Mouse (Mus musculus) urinary bladder, postnatal 25 days (tissue): Measurements from ENCODE around the gene Trim8.

Experiments used
- DNase-seq: peaks from one replicate; pipeline ENCODE4 v3.0.0; 2022; ENCODE audit warnings: low spot score

The Trim8 gene

GRCm38 (mm10) chr19:46505646-46506371 lies 4.3 kb downstream of the Trim8 start:
- no peak for DNase-seq

GRCm38 (mm10) chr19:46506372-46506717 lies 4.8 kb downstream of the Trim8 start:
- no peak for DNase-seq

GRCm38 (mm10) chr19:46507181-46507581 lies 5.7 kb downstream of the Trim8 start:
- DNase-seq = no peak

GRCm38 (mm10) chr19:46507806-46508205 lies 6.3 kb downstream of the Trim8 start:
- DNase-seq = no peak

- no peak for DNase-seq
Observed at GRCm38 (mm10) chr19:46508738-46509137, 7.2 kb downstream of the Trim8 start.

GRCm38 (mm10) chr19:46509202-46509601 lies 7.7 kb downstream of the Trim8 start:
- no peak for DNase-seq

- no peak for DNase-seq
Observed at GRCm38 (mm10) chr19:46509736-46510135, 8.2 kb downstream of the Trim8 start.

GRCm38 (mm10) chr19:46510401-46510800 lies 8.9 kb downstream of the Trim8 start:
- no peak for DNase-seq

GRCm38 (mm10) chr19:46510824-46511223 lies 9.3 kb downstream of the Trim8 start:
- no peak for DNase-seq

GRCm38 (mm10) chr19:46511263-46511662 lies 9.8 kb downstream of the Trim8 start:
- DNase-seq = no peak

GRCm38 (mm10) chr19:46514387-46514786 lies 12.9 kb downstream of the Trim8 start:
- no peak for DNase-seq

- DNase-seq = no peak
Observed at GRCm38 (mm10) chr19:46515287-46515821, 13.9 kb downstream of the Trim8 start.

- no peak for DNase-seq
Observed at GRCm38 (mm10) chr19:46516667-46517528, 15.4 kb downstream of the Trim8 start.

- DNase-seq = no peak
Observed at GRCm38 (mm10) chr19:46517529-46518351, 16.2 kb downstream of the Trim8 start.

GRCm38 (mm10) chr19:46518352-46518787 lies 16.9 kb downstream of the Trim8 start:
- no peak for DNase-seq

GRCm38 (mm10) chr19:46518828-46519621 lies 17.5 kb downstream of the Trim8 start:
- no peak for DNase-seq

- DNase-seq = no peak
Observed at GRCm38 (mm10) chr19:46521698-46522097, 20.2 kb downstream of the Trim8 start.

- no peak for DNase-seq
Observed at GRCm38 (mm10) chr19:46522433-46523044, 21.0 kb downstream of the Trim8 start.

- DNase-seq = peak; percentile 3
Observed at GRCm38 (mm10) chr19:46523131-46523479, 21.6 kb downstream of the Trim8 start.

- DNase-seq = no peak
Observed at GRCm38 (mm10) chr19:46523480-46524151, 22.1 kb downstream of the Trim8 start.
